Mouse (Mus musculus): Measurements from ENCODE around the gene Arl16. TPM values are rescaled to one million over a fixed set of nuclear protein-coding genes. Genes with fewer than 3 reads are reported as not detected.

Gene Arl16
- polyA plus RNA-seq, 1 experiment = 5.5 TPM

DNA sequence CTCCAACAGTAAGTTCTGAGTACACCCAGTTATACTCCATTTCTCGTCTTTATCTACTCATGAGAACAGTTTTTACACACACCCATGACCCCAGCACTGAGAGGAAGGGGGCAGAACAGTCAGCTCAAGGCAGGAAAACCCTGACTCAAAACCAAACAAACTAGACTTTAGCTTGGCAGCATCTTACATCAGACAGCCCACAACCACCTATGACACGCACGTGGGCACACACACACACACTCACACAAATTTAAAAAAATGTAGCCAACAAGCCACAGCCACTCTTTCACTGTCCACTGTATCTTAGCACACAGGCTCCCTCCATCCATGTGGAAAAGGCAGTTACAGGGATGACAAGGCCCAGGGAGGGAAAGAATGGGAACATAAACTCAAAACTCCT lies 40.7 kb downstream of the Arl16 start:
- 81% methylated on average over 3 of the region's 3 CpGs for WGBS
- TF ChIP-seq CTCF (IDR thresholded peaks at IDR 0.05; ENCODE audit: control insufficient read depth, insufficient read depth, low read length) (no peak), POLR2A (IDR thresholded peaks at IDR 0.05; ENCODE audit: borderline replicate concordance, control insufficient read depth, low read depth, low read length) (no peak)

GRCm38 (mm10) chr11:120423569-120424295 lies 43.7 kb downstream of the Arl16 start:
- WGBS = 70% methylated on average over 9 of the region's 9 CpGs
- H3K27ac ChIP-seq (ENCODE audit: control insufficient read depth, insufficient read depth, low read depth, low read length, poor library complexity) = no peak overlapping the region

More for the DNA sequence above, 40.7 kb downstream of the Arl16 start:
- Histone ChIP-seq H3K4me1 (ENCODE audit: control insufficient read depth, insufficient read depth, low read length) (no peaks in the 10 kb centered on the region), H3K4me3 (replicated peaks; ENCODE audit: control insufficient read depth, low read depth, low read length) (no peak overlapping the region), H3K27ac (ENCODE audit: control insufficient read depth, insufficient read depth, low read depth, low read length, poor library complexity) (no peak overlapping the region)

GRCm38 (mm10) chr11:120422651-120423568 lies 44.5 kb downstream of the Arl16 start:
- WGBS = 62% methylated on average over 13 of the region's 13 CpGs
- TF ChIP-seq CTCF (IDR thresholded peaks at IDR 0.05; ENCODE audit: control insufficient read depth, insufficient read depth, low read length) (no peak), POLR2A (IDR thresholded peaks at IDR 0.05; ENCODE audit: borderline replicate concordance, control insufficient read depth, low read depth, low read length) (no peak)
- Histone ChIP-seq H3K27ac (ENCODE audit: control insufficient read depth, insufficient read depth, low read depth, low read length, poor library complexity) (no peak overlapping the region), H3K4me1 (ENCODE audit: control insufficient read depth, insufficient read depth, low read length) (no peaks in the 10 kb centered on the region), H3K4me3 (replicated peaks; ENCODE audit: control insufficient read depth, low read depth, low read length) (no peak overlapping the region)

More at GRCm38 (mm10) chr11:120423569-120424295, 43.7 kb downstream of the Arl16 start:
- no peaks in the 10 kb centered on the region for H3K4me1 ChIP-seq (ENCODE audit: control insufficient read depth, insufficient read depth, low read length)
- TF ChIP-seq CTCF (IDR thresholded peaks at IDR 0.05; ENCODE audit: control insufficient read depth, insufficient read depth, low read length) (peak; percentile 69), POLR2A (IDR thresholded peaks at IDR 0.05; ENCODE audit: borderline replicate concordance, control insufficient read depth, low read depth, low read length) (no peak)
- no peak overlapping the region for H3K4me3 ChIP-seq (replicated peaks; ENCODE audit: control insufficient read depth, low read depth, low read length)

DNA sequence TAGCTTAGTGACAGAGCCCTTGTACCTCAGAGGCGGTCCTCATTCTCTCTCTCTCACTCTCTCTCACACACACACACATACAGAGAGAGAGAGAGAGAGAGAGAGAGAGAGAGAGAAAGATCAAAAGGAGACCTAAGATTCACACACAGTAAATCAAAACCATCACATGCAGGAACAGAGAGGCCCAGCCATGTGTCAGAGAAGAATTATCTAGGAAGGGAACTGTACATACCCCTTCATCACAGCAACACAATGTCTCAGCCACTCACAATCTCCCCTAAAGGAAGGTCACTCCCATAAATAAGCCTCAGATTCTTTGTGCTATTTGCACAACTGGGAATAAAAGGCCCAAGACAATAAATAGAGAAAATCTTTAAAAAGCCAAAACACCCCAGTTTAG lies 48.8 kb downstream of the Arl16 start:
- H3K4me3 ChIP-seq (replicated peaks; ENCODE audit: control insufficient read depth, low read depth, low read length) = no peak overlapping the region
- 94% methylated on average over 1 of the region's 1 CpGs for WGBS
- H3K27ac ChIP-seq (ENCODE audit: control insufficient read depth, insufficient read depth, low read depth, low read length, poor library complexity) = no peak overlapping the region
- H3K4me1 ChIP-seq (ENCODE audit: control insufficient read depth, insufficient read depth, low read length) = no peaks in the 10 kb centered on the region
- TF ChIP-seq POLR2A (IDR thresholded peaks at IDR 0.05; ENCODE audit: borderline replicate concordance, control insufficient read depth, low read depth, low read length) (no peak), CTCF (IDR thresholded peaks at IDR 0.05; ENCODE audit: control insufficient read depth, insufficient read depth, low read length) (no peak)

GRCm38 (mm10) chr11:120417852-120418251 lies 49.6 kb downstream of the Arl16 start:
- WGBS = 86% methylated on average over 7 of the region's 7 CpGs
- TF ChIP-seq POLR2A (IDR thresholded peaks at IDR 0.05; ENCODE audit: borderline replicate concordance, control insufficient read depth, low read depth, low read length) = no peak
- no peak for TF ChIP-seq CTCF (IDR thresholded peaks at IDR 0.05; ENCODE audit: control insufficient read depth, insufficient read depth, low read length)
- Histone ChIP-seq H3K4me1 (ENCODE audit: control insufficient read depth, insufficient read depth, low read length) (no peaks in the 10 kb centered on the region), H3K4me3 (replicated peaks; ENCODE audit: control insufficient read depth, low read depth, low read length) (no peak overlapping the region), H3K27ac (ENCODE audit: control insufficient read depth, insufficient read depth, low read depth, low read length, poor library complexity) (no peak overlapping the region)

Other genes starting within 250 kb of the Arl16 start
- gene Bahcc1, start 234.7 kb downstream of the Arl16 start, polyA plus RNA-seq (2011; ENCODE audit: insufficient read depth, insufficient read length, low replicate concordance, missing spikeins) = 2.2 and 5.8 TPM in 2 replicates
- 387 and 760 TPM in 2 replicates for gene Actg1, start 119.1 kb downstream of the Arl16 start, polyA plus RNA-seq (2011; ENCODE audit: insufficient read depth, insufficient read length, low replicate concordance, missing spikeins)
- gene Fscn2, start 106.1 kb downstream of the Arl16 start, polyA plus RNA-seq (2011; ENCODE audit: insufficient read depth, insufficient read length, low replicate concordance, missing spikeins) = not detected in 2 replicates
- gene Faap100, start 88.8 kb downstream of the Arl16 start, polyA plus RNA-seq (2011; ENCODE audit: insufficient read depth, insufficient read length, low replicate concordance, missing spikeins) = 3.1 and 10.9 TPM in 2 replicates
- gene Nploc4, start 29.9 kb downstream of the Arl16 start, polyA plus RNA-seq (2011; ENCODE audit: insufficient read depth, insufficient read length, low replicate concordance, missing spikeins) = 30.0 and 30.5 TPM in 2 replicates
- gene Tspan10, start 25.0 kb downstream of the Arl16 start, polyA plus RNA-seq (2011; ENCODE audit: insufficient read depth, insufficient read length, low replicate concordance, missing spikeins) = not detected in 2 replicates
- not detected in 2 replicates for gene Pde6g, start 14.1 kb downstream of the Arl16 start, polyA plus RNA-seq (2011; ENCODE audit: insufficient read depth, insufficient read length, low replicate concordance, missing spikeins)
- 2.0 and 4.4 TPM in 2 replicates for gene Oxld1, start 9.5 kb downstream of the Arl16 start, polyA plus RNA-seq (2011; ENCODE audit: insufficient read depth, insufficient read length, low replicate concordance, missing spikeins)
- gene Ccdc137, start 9.5 kb downstream of the Arl16 start, polyA plus RNA-seq (2011; ENCODE audit: insufficient read depth, insufficient read length, low replicate concordance, missing spikeins) = 19.2 and 29.6 TPM in 2 replicates
- gene Mrpl12, start 17.0 kb upstream of the Arl16 start, polyA plus RNA-seq (2011; ENCODE audit: insufficient read depth, insufficient read length, low replicate concordance, missing spikeins) = 60.4 and 87.1 TPM in 2 replicates
- gene Slc25a10, start 24.2 kb upstream of the Arl16 start, polyA plus RNA-seq (2011; ENCODE audit: insufficient read depth, insufficient read length, low replicate concordance, missing spikeins) = 20.6 and 21.0 TPM in 2 replicates
- gene Gcgr, start 63.1 kb upstream of the Arl16 start, polyA plus RNA-seq (2011; ENCODE audit: insufficient read depth, insufficient read length, low replicate concordance, missing spikeins) = 0.81 and 1.3 TPM in 2 replicates
- gene Mcrip1, start 82.1 kb upstream of the Arl16 start, polyA plus RNA-seq (2011; ENCODE audit: insufficient read depth, insufficient read length, low replicate concordance, missing spikeins) = 72.1 and 86.5 TPM in 2 replicates
- gene Ppp1r27, start 83.5 kb upstream of the Arl16 start, polyA plus RNA-seq (2011; ENCODE audit: insufficient read depth, insufficient read length, low replicate concordance, missing spikeins) = not detected in 2 replicates
- 86.5 and 236 TPM in 2 replicates for gene P4hb, start 105.6 kb upstream of the Arl16 start, polyA plus RNA-seq (2011; ENCODE audit: insufficient read depth, insufficient read length, low replicate concordance, missing spikeins)
- gene Arhgdia, start 114.0 kb upstream of the Arl16 start, polyA plus RNA-seq (2011; ENCODE audit: insufficient read depth, insufficient read length, low replicate concordance, missing spikeins) = 112 and 172 TPM in 2 replicates
- gene Alyref, start 130.8 kb upstream of the Arl16 start, polyA plus RNA-seq (2011; ENCODE audit: insufficient read depth, insufficient read length, low replicate concordance, missing spikeins) = 165 and 174 TPM in 2 replicates
- gene Anapc11, start 130.8 kb upstream of the Arl16 start, polyA plus RNA-seq (2011; ENCODE audit: insufficient read depth, insufficient read length, low replicate concordance, missing spikeins) = 26.6 and 32.6 TPM in 2 replicates
- 3.8 TPM in 1 of 2 replicates, not detected in the other for gene Npb, start 140.9 kb upstream of the Arl16 start, polyA plus RNA-seq (2011; ENCODE audit: insufficient read depth, insufficient read length, low replicate concordance, missing spikeins)
- 45.4 and 46.8 TPM in 2 replicates for gene Pcyt2, start 150.3 kb upstream of the Arl16 start, polyA plus RNA-seq (2011; ENCODE audit: insufficient read depth, insufficient read length, low replicate concordance, missing spikeins)
- gene Sirt7, start 157.6 kb upstream of the Arl16 start, polyA plus RNA-seq (2011; ENCODE audit: insufficient read depth, insufficient read length, low replicate concordance, missing spikeins) = 67.9 and 138 TPM in 2 replicates
- 61.7 and 86.9 TPM in 2 replicates for gene Mafg, start 166.0 kb upstream of the Arl16 start, polyA plus RNA-seq (2011; ENCODE audit: insufficient read depth, insufficient read length, low replicate concordance, missing spikeins)
- 2.3 TPM in 1 of 2 replicates, not detected in the other for gene Pycr1, start 176.2 kb upstream of the Arl16 start, polyA plus RNA-seq (2011; ENCODE audit: insufficient read depth, insufficient read length, low replicate concordance, missing spikeins)
- 6.7 TPM in 1 of 2 replicates, not detected in the other for gene Myadml2, start 180.6 kb upstream of the Arl16 start, polyA plus RNA-seq (2011; ENCODE audit: insufficient read depth, insufficient read length, low replicate concordance, missing spikeins)
- gene Notum, start 193.6 kb upstream of the Arl16 start, polyA plus RNA-seq (2011; ENCODE audit: insufficient read depth, insufficient read length, low replicate concordance, missing spikeins) = not detected in 2 replicates
- 82.0 and 94.3 TPM in 2 replicates for gene Aspscr1, start 205.4 kb upstream of the Arl16 start, polyA plus RNA-seq (2011; ENCODE audit: insufficient read depth, insufficient read length, low replicate concordance, missing spikeins)
- gene Cenpx, start 246.1 kb upstream of the Arl16 start, polyA plus RNA-seq (2011; ENCODE audit: insufficient read depth, insufficient read length, low replicate concordance, missing spikeins) = 39.2 and 57.8 TPM in 2 replicates
- 25.5 and 41.4 TPM in 2 replicates for gene Lrrc45, start 246.3 kb upstream of the Arl16 start, polyA plus RNA-seq (2011; ENCODE audit: insufficient read depth, insufficient read length, low replicate concordance, missing spikeins)

Data from bone marrow, adult 2 months (tissue).